Mouse (Mus musculus) right cerebral cortex, postnatal 25 days (tissue): ENCODE results near the gene Tubal3.
"Not testable (repeated sequence)": the region's sequence is repeated elsewhere in the genome, so short reads cannot be mapped to it uniquely, and the experiment has no call there.

Source experiments
- DNase-seq: peaks from one replicate; pipeline ENCODE4 v3.0.0; 2022

Gene Tubal3

GRCm38 (mm10) chr13:3917571-3918311 lies at the start of gene Tubal3, which contains the start of gene Net1:
TSS of gene Tubal3 (plus strand) at chr13:3918274.
TSS of gene Net1 (minus strand) at chr13:3918220.
- DNase-seq, result peak; percentile 82

GRCm38 (mm10) chr13:3869901-3870300 lies 48.2 kb upstream of the Tubal3 start:
- DNase-seq, result no peak

GRCm38 (mm10) chr13:3872832-3873231 lies 45.2 kb upstream of the Tubal3 start:
- no peak for DNase-seq

DNA sequence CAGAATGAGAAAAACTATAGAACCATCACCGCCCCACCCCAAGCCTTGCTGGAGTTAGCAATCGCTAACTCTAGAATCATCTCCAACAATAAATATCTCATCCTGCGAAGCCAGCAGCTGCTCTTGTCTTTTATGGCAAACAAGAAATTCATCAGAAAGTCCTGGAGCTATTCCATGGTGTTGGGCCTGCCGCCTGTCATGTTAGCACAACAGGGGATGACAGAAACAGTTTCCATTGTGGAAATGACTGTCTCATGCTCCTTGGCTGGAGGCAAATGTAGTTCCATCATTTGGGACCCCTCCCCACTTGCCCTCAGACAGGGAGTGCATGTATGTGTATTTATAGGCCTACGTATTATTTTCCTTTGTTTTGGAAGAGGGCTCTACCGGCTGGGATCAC lies 41.6 kb upstream of the Tubal3 start:
- DNase-seq, result no peak

- no peak for DNase-seq
These were observed 40.9 kb upstream of the Tubal3 start for GRCm38 (mm10) chr13:3877185-3877584.

DNA sequence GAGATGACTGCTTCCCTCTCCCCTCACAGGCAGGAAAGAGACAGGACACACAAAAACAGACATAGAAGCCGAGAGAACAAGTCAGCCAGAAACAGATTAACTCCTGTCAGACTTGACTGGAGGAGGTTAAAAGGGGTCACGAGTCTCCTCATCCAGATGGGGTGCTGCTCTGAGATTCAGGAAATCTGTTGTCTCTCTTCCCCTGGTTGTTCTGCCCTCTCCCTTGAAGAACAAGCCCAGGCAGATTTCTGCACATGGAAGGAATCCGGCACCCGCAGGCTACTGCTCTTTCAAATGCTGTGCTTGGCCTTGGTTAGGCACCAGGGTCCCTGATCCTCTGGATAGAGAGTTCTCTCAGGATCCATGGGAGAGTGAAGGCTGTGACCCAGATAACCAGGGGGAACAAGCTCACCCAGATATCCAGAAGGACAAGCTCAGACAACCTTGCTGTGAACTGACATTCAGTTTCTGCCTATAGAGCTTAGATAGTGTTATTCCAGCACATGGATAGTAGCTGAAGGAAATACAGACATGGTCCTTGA lies 40.3 kb upstream of the Tubal3 start:
- DNase-seq, result no peak

GRCm38 (mm10) chr13:3886663-3887062 lies 31.4 kb upstream of the Tubal3 start:
- DNase-seq, result no peak

DNA sequence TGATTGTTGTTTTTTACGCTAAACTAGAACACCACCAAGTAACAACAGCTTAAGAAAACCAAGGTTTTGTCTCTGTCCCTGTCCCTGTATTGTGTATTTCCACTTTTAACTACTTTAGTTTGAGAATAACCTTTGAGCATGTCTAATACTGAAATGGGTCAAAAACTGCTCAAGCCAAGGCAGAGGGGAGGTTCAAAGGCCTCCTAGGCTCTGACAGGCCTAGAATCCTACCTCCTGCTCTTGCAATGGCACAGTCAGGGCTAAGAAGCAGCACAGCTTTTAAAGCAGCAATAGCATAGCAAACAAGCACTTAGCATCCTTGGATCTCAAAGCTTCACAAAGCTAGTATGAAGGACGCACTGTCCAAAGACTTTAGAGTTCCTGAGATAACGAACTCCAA lies 29.0 kb upstream of the Tubal3 start:
- no peak for DNase-seq

- no peak for DNase-seq
These were observed 28.0 kb upstream of the Tubal3 start for GRCm38 (mm10) chr13:3890061-3890460.

GRCm38 (mm10) chr13:3891479-3892087 lies 26.5 kb upstream of the Tubal3 start:
- DNase-seq, result no peak

DNA sequence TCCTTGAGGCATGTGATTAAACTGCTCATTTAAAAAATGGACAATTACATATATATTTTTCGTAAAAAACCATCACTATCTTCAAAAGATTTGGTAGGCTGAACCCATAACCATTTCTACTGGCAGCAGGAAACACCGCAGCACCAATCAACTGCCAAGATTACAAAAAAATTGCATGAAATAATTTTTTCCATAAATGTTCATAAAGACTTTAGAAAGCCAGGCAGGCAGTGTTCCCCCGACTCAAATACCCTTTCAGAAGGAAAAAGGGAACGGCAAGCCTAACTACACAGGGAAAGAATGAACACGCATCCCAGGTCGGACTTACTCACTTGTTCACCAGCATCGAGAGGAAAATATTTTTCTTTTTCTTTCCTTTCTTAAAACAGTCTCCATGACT lies 25.5 kb upstream of the Tubal3 start:
- no peak for DNase-seq

DNA sequence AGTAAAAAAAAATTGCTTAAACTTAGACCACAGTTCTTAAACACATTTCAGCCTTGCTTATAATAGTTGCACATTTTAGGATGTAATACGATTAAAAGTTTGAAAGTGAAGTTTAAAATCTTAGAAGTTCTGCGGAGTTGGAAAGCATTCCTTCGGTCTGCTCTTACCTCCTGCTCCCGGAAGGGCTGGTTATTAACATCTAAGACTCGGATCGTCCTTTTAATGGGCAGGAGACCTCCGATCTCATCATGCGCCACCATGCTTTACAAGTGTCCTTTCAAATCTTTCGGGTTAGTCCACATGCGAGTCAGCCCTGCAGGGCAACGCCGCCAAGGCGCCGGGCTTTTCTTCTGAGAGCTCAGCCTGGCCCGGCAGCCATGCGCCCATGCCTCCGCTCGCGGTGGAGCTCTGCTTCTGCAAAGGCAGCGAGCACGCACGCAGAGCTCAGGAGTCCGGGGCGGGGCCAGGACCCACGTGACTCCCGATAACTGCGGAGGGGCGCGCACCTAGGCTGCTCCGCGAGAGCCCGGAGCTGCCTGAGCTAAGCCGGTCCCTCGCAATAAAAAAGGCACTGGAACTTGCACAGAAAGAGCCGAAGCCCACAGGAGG lies 24.8 kb upstream of the Tubal3 start:
- peak; percentile 90 for DNase-seq

DNA sequence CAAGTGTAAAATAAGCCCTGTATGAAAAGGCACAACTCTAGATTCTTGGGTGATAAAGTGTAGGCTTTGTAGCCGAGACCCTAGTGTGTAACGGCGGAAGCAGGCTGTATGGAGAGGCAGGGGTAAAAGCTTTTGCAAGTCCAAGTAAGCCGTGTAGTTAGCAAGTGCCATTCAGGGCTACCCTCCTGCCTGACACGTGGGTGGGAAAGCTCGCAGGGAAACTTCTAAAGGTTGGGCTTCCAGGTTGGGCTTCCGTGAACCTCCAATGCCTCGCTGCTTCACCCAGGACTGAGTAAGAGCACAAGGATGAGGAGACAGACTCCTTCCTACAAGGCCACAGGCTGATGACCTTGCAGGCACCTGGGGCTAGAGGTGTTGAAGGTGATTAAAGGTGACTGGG lies 23.5 kb upstream of the Tubal3 start:
- no peak for DNase-seq

GRCm38 (mm10) chr13:3895397-3895980 lies 22.6 kb upstream of the Tubal3 start:
- no peak for DNase-seq

DNA sequence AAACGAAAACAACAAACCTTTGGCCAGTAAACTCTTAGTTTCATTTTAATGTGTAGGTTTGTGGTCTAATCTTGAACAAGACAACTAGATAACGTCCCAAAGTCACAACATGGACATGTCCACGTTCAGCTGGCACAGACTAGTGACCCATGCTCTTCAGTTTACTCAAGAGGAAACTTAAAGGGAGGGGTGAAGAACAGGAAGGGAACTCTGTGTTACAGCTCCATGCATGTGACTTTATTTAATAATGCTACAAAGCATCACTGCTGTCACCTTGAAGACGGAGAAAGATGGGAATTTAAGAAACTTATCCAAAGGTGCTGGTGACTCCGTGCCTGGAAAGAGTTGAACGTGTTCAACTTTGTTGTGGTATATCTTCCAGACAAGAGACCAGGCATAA lies 22.0 kb upstream of the Tubal3 start:
- no peak for DNase-seq

GRCm38 (mm10) chr13:3896913-3897312 lies 21.2 kb upstream of the Tubal3 start:
- DNase-seq, result peak; percentile 63

DNA sequence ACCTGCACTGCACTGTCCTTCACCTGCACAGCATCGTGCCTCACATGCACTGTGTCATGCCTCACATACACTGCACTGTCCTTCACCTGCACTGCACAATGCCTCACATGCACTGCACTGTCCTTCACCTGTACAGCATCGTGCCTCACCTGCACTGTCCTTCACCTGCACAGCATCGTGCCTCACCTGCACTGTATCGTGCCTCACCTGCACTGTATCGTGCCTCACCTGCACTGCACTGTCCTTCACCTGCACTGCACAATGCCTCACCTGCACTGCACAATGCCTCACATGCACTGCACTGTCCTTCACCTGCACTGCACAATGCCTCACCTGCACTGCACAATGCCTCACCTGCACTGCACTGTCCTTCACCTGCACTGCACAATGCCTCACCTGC lies 19.9 kb upstream of the Tubal3 start:
- not testable (repeated sequence) for DNase-seq

GRCm38 (mm10) chr13:3899301-3899700 lies 18.8 kb upstream of the Tubal3 start:
- no peak for DNase-seq

DNA sequence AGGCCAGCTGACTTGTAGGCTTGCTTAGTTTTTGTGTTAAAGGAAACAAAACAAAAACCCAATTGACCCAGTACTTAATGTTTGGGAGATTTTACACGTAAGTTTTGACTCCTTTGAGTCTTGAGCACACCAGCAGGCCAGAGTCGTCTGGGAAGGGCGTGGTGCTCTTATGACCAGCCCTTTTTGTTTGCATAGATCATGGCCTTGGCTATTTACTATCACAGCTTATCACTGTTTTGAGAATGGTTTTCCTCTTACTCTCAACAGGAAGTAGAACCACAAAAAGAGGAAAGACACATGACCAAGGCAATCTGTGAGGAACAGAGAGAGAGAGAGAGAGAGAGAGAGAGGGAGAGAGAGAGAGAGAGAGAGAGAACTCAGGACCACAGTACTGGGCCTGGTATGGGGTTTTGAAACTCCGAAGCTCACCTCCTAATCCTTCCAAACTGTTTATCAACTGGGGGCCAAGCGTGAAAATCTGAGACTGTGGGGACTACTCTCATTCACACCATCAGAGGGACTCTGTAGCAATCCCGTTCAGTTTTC lies 10.8 kb upstream of the Tubal3 start:
- DNase-seq, result no peak

DNA sequence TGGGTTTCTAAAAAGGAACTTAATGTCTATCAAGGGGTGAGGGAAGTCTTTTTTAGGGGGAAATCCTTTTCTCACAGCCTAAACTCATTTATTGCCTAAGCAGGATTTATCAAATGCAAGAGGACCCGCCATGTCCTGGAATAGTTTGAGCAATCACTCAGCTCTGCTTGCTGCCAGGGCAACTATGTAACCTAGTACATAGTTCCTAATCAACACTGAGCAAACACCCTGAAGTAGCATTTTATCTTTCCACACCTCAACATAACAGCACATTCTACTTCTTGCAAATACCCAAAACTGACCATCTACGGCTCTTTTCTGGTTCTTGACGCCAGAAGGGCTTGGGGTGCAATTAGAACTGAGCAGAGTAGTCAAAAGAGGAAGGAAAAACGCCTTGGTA lies 9.8 kb upstream of the Tubal3 start:
- no peak for DNase-seq

GRCm38 (mm10) chr13:3910356-3910755 lies 7.7 kb upstream of the Tubal3 start:
- DNase-seq, result no peak

DNA sequence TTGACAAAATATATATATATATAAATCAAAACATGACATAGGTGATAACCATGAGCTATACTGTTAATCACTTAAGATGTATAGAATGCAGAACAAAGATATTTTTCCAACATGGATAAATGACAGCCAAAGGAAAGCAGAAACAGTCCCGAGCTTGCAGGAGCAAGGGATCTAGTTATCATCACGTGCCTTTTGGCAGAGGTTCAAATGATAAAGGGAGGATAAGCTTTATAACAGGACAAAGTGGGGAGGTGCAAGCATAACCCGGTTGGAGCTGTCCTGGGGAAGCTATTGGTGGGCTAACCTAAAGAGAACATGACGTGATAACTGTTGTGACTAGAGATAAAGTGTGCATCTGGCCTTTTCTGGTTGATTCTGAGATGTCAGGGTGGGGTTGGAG lies 4.6 kb upstream of the Tubal3 start:
- DNase-seq, result no peak

GRCm38 (mm10) chr13:3924483-3924882 lies 6.4 kb downstream of the Tubal3 start:
- DNase-seq, result no peak
